ENCODE assay signal across 34 mouse cellular contexts in the genomic region with DNA sequence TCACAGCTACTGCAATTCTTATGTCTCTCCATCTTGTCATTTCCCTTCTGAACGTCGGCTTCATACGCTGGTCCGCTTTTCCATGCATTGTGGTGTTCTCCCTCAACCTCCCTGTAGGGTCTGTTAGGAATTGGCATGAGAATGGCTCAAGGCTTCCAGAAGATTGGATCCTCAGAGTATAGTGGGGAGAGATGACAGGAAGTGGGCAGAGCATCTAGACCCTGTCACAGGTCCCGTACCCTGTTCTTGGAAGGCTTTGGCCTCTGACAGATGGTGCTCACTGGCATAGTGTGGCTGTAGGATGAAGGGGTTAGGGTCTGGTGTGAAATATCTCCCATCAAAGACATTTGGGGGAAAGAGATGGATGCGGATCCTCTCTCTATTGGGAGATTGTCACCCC.
"Had no signal": no experiment of that assay in that cellular context is flagged by ENCODE, and none has a peak within 500 bp of the region (broad histone marks: within the 10 kb centered on the region; RNA-seq: fewer than 3 reads in every experiment).

No protein-coding gene starts in this region.

- H3K27ac ChIP-seq: heart, embryonic 13.5 days; heart, embryonic 15.5 days; hindbrain, embryonic 10.5 days; hindbrain, embryonic 12.5 days; hindbrain, embryonic 13.5 days; hindbrain, embryonic 14.5 days; hindbrain, embryonic 15.5 days; hindbrain, postnatal 0 days; intestine, embryonic 15.5 days; kidney, embryonic 15.5 days; kidney, postnatal 0 days; layer of hippocampus, adult 2 months; left cerebral cortex, adult 2 months had no signal

- H3K9ac ChIP-seq: heart, embryonic 12.5 days; heart, embryonic 13.5 days; heart, embryonic 15.5 days; hindbrain, embryonic 12.5 days; hindbrain, embryonic 13.5 days; hindbrain, embryonic 14.5 days; hindbrain, embryonic 15.5 days; intestine, embryonic 15.5 days; kidney, embryonic 15.5 days had no signal

- H3K9me3 ChIP-seq: heart, embryonic 12.5 days; heart, embryonic 13.5 days; heart, embryonic 15.5 days; hindbrain, embryonic 10.5 days; hindbrain, embryonic 12.5 days; hindbrain, embryonic 13.5 days; hindbrain, embryonic 15.5 days; intestine, embryonic 15.5 days; kidney, embryonic 15.5 days had no signal

- H3K27me3 ChIP-seq: heart, embryonic 12.5 days; heart, embryonic 13.5 days; heart, embryonic 15.5 days; hindbrain, embryonic 12.5 days; hindbrain, embryonic 13.5 days; hindbrain, embryonic 15.5 days; intestine, embryonic 15.5 days; kidney, embryonic 15.5 days had no signal

- H3K4me2 ChIP-seq: heart, embryonic 12.5 days; heart, embryonic 13.5 days; heart, embryonic 15.5 days; hindbrain, embryonic 12.5 days; hindbrain, embryonic 13.5 days; hindbrain, embryonic 14.5 days; hindbrain, embryonic 15.5 days; intestine, embryonic 15.5 days; kidney, embryonic 15.5 days had no signal

- H3K4me3 ChIP-seq: heart, embryonic 12.5 days; heart, embryonic 13.5 days; heart, embryonic 15.5 days; hindbrain, embryonic 10.5 days; hindbrain, embryonic 12.5 days; hindbrain, embryonic 13.5 days; hindbrain, embryonic 15.5 days; intestine, embryonic 15.5 days; kidney, embryonic 15.5 days; layer of hippocampus, adult 2 months; left cerebral cortex, adult 2 months had no signal

- ATAC-seq: hindbrain, embryonic 16.5 days; hindbrain, postnatal 0 days; inflammation-experienced regulatory T-cells, adult 6 months; intestine, embryonic 15.5 days; intestine, embryonic 16.5 days; intestine, postnatal 0 days had no signal

- H3K36me3 ChIP-seq: heart, embryonic 12.5 days; heart, embryonic 13.5 days; heart, embryonic 15.5 days; hindbrain, embryonic 10.5 days; intestine, embryonic 15.5 days; kidney, embryonic 15.5 days had no signal

- H3K4me1 ChIP-seq: heart, embryonic 12.5 days; heart, embryonic 13.5 days; heart, embryonic 15.5 days; hindbrain, embryonic 10.5 days; hindbrain, embryonic 12.5 days; hindbrain, embryonic 13.5 days; hindbrain, embryonic 15.5 days; intestine, embryonic 15.5 days; kidney, embryonic 15.5 days had no signal

- DNase-seq: heart, postnatal 10 days; heart, postnatal 14 days; heart, postnatal 36 days; heart, postnatal 4 days; kidney, adult 11 months; kidney, adult 18-20 months; kidney, adult 2 months; kidney, adult 8-10 months; kidney, adult 9 months; kidney, postnatal 10 days; kidney, postnatal 14 days; kidney, postnatal 25 days; kidney, postnatal 36 days; kidney, postnatal 4 days; layer of hippocampus, adult 9-11 months; layer of hippocampus, postnatal 36 days had no signal
